Mouse (Mus musculus) liver, postnatal 0 days (tissue): ENCODE data around the gene Gpr39.

Experiments
- CTCF ChIP-seq: sonication (generic); IDR thresholded peaks from 2 replicates; pipeline ENCODE4 v1.5.1; 2016; ENCODE audit warnings: antibody characterized with exemption, low read depth
- EP300 ChIP-seq: IDR thresholded peaks from 2 replicates; pipeline ENCODE4 v1.6.1; 2016; ENCODE audit warnings: antibody characterized with exemption, low read depth, mild to moderate bottlenecking

- TF ChIP-seq CTCF (no peak), EP300 (no peak)
Measured at GRCm38 (mm10) chr1:125893158-125893557, 216.4 kb downstream of the Gpr39 start.
